Mouse (Mus musculus): ENCODE measurements around the gene Dock10.

DNA sequence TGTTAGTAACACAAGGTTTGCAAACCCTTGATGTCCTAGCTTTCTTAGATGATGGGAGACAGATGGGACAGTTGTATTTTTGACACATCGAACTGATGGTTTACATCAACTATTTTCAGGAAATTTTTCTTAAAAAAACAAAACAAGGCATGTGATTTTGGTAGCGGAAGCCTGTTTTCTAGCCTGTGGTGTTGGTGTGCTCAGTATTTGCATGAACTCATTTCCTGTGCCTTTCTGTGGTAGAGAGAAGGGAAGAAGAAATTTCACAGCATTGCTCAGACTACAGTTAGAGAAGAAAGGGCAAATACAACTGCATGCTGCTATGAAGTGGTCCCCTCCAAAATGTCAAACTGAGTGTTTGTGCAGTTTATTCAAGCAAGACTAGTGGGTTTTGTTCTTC, 7.2 kb upstream of the Dock10 start:
- no peak for TF ChIP-seq CTCF (IDR thresholded peaks at IDR 0.05; ENCODE audit: insufficient read depth, low read depth, low read length)
- no peak for TF ChIP-seq POLR2A (IDR thresholded peaks at IDR 0.05; ENCODE audit: insufficient read depth, low read depth, low read length)
